Mouse (Mus musculus) neural tube, embryonic 14.5 days (tissue): ENCODE measurements around the gene Pgbd5. TPM values are rescaled to one million over a fixed set of nuclear protein-coding genes. Genes with fewer than 3 reads are reported as not detected.

Experiments
- ATAC-seq: fragments of 200-750 bp; cut with Nextera tagmentation; 2 replicates; pipeline ENCODE4 v1.8.0; 2017; ENCODE audit warnings: low read depth, mild to moderate bottlenecking, moderate TSS enrichment, moderate library complexity
- H3K27ac ChIP-seq: fragments of 300-500 bp; sonication (generic); 2 replicates; pipeline ENCODE4 v1.5.1; 2014; ENCODE audit warnings: low read depth, mild to moderate bottlenecking, control low read depth, low read length, moderate library complexity, mixed read lengths
- H3K27me3 ChIP-seq: fragments of 300-500 bp; sonication (generic); 2 replicates; pipeline ENCODE4 v1.6.1; 2014; ENCODE audit warnings: low read length; ENCODE audit not compliant: control insufficient read depth, insufficient read depth
- H3K36me3 ChIP-seq: fragments of 300-500 bp; sonication (generic); 2 replicates; pipeline ENCODE4 v1.6.1; 2014; ENCODE audit warnings: low read length, mixed read lengths; ENCODE audit not compliant: control insufficient read depth, insufficient read depth
- H3K4me1 ChIP-seq: fragments of 300-500 bp; sonication (generic); 2 replicates; pipeline ENCODE4 v1.6.1; 2014; ENCODE audit warnings: low read length; ENCODE audit not compliant: control insufficient read depth, insufficient read depth
- H3K4me2 ChIP-seq: fragments of 300-500 bp; sonication (generic); 2 replicates; pipeline ENCODE4 v1.6.1; 2014; ENCODE audit warnings: mild to moderate bottlenecking, low read depth, low read length, control low read depth
- H3K4me3 ChIP-seq: fragments of 300-500 bp; sonication (generic); 2 replicates; pipeline ENCODE4 v1.5.1; 2014; ENCODE audit warnings: low read depth, low read length, control low read depth, mixed read lengths
- H3K9ac ChIP-seq: fragments of 300-500 bp; sonication (generic); replicated peaks from 2 replicates; pipeline ENCODE4 v1.6.1; 2014; ENCODE audit warnings: low read depth, mild to moderate bottlenecking, control low read depth, low read length, mixed read lengths
- H3K9me3 ChIP-seq: fragments of 300-500 bp; sonication (generic); 2 replicates; pipeline ENCODE4 v1.6.1; 2016; ENCODE audit warnings: low read length; ENCODE audit not compliant: control insufficient read depth
- WGBS: fragments of 180-500 bp; shearing (Covaris S2); extraction: QIAGEN DNeasy Blood & Tissue Kit; methylation state at CpG from one replicate; pipeline ENCODE4 v1.1.7; 2014; 5-methylcytosine and 5-hydroxymethylcytosine counted together
- polyA plus RNA-seq: library from polyadenylated mRNA; unstranded; fragments of >200 nt; fragmentation: Nextera tagmentation; extraction: Ambion mirVana; gene quantifications from 2 replicates; pipeline ENCODE4 v1.2.1, GENCODE M21; 2014

Gene Pgbd5
- polyA plus RNA-seq, 1 experiment from 2014 or later = 17.1 TPM

GRCm38 (mm10) chr8:124398843-124399402 is 40.5 kb downstream of the Pgbd5 start:
- ATAC-seq = no peak
- Histone ChIP-seq H3K4me2 (no peak overlapping the region), H3K27me3 (no peaks in the 10 kb centered on the region), H3K9me3 (no peaks in the 10 kb centered on the region), H3K4me3 (no peak overlapping the region), H3K4me1 (no peaks in the 10 kb centered on the region), H3K9ac (no peak overlapping the region), H3K36me3 (no peaks in the 10 kb centered on the region), H3K27ac (no peak overlapping the region)
- 33% methylated on average over 12 of the region's 12 CpGs for WGBS

DNA sequence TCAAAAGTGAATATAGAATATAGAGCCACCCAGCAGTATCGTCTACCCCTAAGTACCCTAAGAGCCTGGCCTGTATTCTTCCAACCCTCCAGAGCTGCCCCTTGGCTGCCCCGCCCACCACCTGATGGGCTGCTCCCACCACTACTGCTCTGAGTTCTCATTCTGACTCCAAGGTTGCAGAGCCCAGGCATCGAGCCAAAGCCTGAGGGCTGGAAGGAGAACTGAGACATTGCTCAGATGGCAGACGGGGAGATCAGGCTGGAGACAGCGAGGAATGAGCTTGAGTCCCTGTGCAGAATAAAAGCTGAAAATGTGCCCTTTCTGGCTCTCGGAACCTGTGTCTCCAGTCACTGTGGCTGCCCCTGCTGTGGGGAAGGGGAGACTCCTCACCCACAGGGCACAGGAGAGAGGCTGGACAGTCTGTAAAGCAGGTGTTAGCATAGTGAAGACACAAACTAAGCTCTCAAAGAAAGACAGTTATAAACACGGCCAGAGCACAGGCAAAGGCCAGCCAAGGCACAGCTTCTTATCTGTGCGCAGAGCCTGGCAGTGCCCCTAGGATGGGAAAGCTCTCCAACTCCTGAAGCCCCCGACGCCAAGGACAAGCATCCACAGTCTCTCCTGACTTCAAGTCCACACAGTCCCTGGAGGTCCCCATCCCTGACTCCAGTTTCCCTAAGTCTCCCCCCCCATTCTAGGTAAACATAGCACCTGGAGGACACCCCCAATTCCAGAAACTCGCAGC is 42.0 kb downstream of the Pgbd5 start:
- H3K4me3 ChIP-seq = no peak overlapping the region
- no peak overlapping the region for H3K27ac ChIP-seq
- no peaks in the 10 kb centered on the region for H3K27me3 ChIP-seq
- ATAC-seq = no peak
- no peak overlapping the region for H3K4me2 ChIP-seq
- WGBS = 82% methylated on average over 11 of the region's 11 CpGs
- no peaks in the 10 kb centered on the region for H3K9me3 ChIP-seq
- no peak overlapping the region for H3K9ac ChIP-seq
- H3K36me3 ChIP-seq = no peaks in the 10 kb centered on the region
- no peaks in the 10 kb centered on the region for H3K4me1 ChIP-seq

GRCm38 (mm10) chr8:124396531-124396930 is 42.9 kb downstream of the Pgbd5 start:
- 93% methylated on average over 2 of the region's 2 CpGs for WGBS
- H3K27me3 ChIP-seq = no peaks in the 10 kb centered on the region
- no peak overlapping the region for H3K4me2 ChIP-seq

DNA sequence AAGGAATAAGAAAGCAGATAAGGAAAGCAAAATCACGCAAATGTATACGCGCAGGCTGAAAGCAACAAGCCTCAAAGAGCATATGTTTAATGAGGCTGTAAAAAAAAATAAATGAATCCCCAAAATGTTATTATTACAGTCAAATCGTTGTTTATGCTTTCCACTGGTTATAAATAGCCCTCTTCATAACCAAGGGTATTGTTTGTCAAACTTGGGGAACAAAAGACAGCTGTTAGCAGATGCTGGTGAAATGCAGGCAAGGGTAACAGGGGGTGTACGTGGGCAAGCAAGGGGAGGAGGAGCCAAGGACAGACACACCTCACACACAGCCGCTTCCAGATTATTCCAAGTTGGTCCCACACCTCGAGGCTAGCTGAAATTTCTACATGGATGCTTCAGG is 44.1 kb downstream of the Pgbd5 start:
- Histone ChIP-seq H3K36me3 (no peaks in the 10 kb centered on the region), H3K4me3 (no peak overlapping the region), H3K4me1 (no peaks in the 10 kb centered on the region), H3K27me3 (no peaks in the 10 kb centered on the region), H3K9ac (no peak overlapping the region), H3K4me2 (no peak overlapping the region), H3K27ac (no peak overlapping the region), H3K9me3 (no peaks in the 10 kb centered on the region)
- ATAC-seq = no peak
- WGBS = 78% methylated on average over 7 of the region's 7 CpGs

More at GRCm38 (mm10) chr8:124396531-124396930, 42.9 kb downstream of the Pgbd5 start:
- no peaks in the 10 kb centered on the region for H3K36me3 ChIP-seq
- no peak overlapping the region for H3K4me3 ChIP-seq
- H3K9ac ChIP-seq = no peak overlapping the region
- H3K27ac ChIP-seq = no peak overlapping the region
- ATAC-seq = no peak
- no peaks in the 10 kb centered on the region for H3K9me3 ChIP-seq
- no peaks in the 10 kb centered on the region for H3K4me1 ChIP-seq

GRCm38 (mm10) chr8:124394951-124395350 is 44.5 kb downstream of the Pgbd5 start:
- 74% methylated on average over 7 of the region's 7 CpGs for WGBS
- H3K4me2 ChIP-seq = no peak overlapping the region
- no peak overlapping the region for H3K4me3 ChIP-seq
- no peaks in the 10 kb centered on the region for H3K36me3 ChIP-seq
- H3K4me1 ChIP-seq = no peaks in the 10 kb centered on the region
- no peaks in the 10 kb centered on the region for H3K9me3 ChIP-seq
- H3K27me3 ChIP-seq = no peaks in the 10 kb centered on the region
- no peak for ATAC-seq
- H3K9ac ChIP-seq = no peak overlapping the region
- H3K27ac ChIP-seq = no peak overlapping the region

- Histone ChIP-seq H3K27me3 (no peaks in the 10 kb centered on the region), H3K9ac (no peak overlapping the region), H3K4me3 (no peak overlapping the region), H3K36me3 (no peaks in the 10 kb centered on the region), H3K4me2 (no peak overlapping the region), H3K27ac (no peak overlapping the region), H3K9me3 (no peaks in the 10 kb centered on the region), H3K4me1 (no peaks in the 10 kb centered on the region)
- 92% methylated on average over 4 of the region's 4 CpGs for WGBS
- ATAC-seq = no peak
Measured at GRCm38 (mm10) chr8:124393927-124394326, 45.5 kb downstream of the Pgbd5 start.

- 88% methylated on average over 5 of the region's 5 CpGs for WGBS
- Histone ChIP-seq H3K4me2 (no peak overlapping the region), H3K27ac (no peak overlapping the region), H3K4me1 (no peaks in the 10 kb centered on the region), H3K9me3 (no peaks in the 10 kb centered on the region), H3K9ac (no peak overlapping the region), H3K4me3 (no peak overlapping the region), H3K27me3 (no peaks in the 10 kb centered on the region), H3K36me3 (no peaks in the 10 kb centered on the region)
- ATAC-seq = no peak
Measured at GRCm38 (mm10) chr8:124393013-124393412, 46.4 kb downstream of the Pgbd5 start.

DNA sequence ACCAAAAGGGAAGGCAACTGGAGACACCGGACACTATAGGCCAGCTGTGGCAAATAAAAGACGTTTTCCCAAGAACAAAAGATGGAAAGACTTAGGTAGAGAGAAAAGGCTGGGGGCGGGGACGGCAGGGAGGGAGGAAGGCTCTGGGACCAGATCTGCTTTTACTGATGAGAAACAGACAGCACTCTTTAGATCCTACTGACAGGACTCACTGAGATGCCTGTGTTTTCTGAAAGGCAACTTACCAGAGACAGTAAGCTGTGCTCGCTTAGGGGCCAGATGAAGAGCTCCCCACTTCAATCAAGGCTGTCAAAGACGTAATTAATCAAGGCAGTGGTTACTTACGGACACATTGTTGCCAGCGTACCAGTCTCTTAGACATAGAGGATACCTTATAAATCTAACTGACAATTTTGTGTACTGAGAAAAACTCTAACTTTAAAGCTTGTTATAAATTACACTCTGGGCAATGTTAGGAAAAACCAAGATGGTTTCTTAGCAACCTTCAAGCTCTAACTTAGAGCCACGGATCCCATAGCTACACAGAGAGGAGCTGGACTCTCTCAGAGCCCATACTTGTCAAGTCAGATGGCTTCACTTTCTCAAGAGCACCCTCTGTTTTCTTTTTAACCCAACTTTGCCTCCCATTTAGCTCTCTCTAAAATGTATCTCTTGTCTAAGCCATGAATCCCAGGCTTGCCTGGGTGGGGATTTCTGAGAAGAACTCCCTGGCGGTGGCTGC is 47.0 kb downstream of the Pgbd5 start:
- H3K27me3 ChIP-seq = no peaks in the 10 kb centered on the region
- 31% methylated on average over 10 of the region's 10 CpGs for WGBS
- no peak overlapping the region for H3K9ac ChIP-seq
- H3K9me3 ChIP-seq = no peaks in the 10 kb centered on the region
- no peak overlapping the region for H3K4me2 ChIP-seq
- H3K27ac ChIP-seq = no peak overlapping the region
- ATAC-seq = no peak; the same call in 1 of the 2 replicates
- no peaks in the 10 kb centered on the region for H3K36me3 ChIP-seq
- no peak overlapping the region for H3K4me3 ChIP-seq
- H3K4me1 ChIP-seq = no peaks in the 10 kb centered on the region

GRCm38 (mm10) chr8:124391191-124391590 is 48.3 kb downstream of the Pgbd5 start:
- Histone ChIP-seq H3K4me1 (peaks cover 3% of the 10 kb centered on the region; the same call in 1 of the 2 replicates), H3K9me3 (no peaks in the 10 kb centered on the region), H3K4me2 (no peak overlapping the region), H3K9ac (no peak overlapping the region), H3K4me3 (no peak overlapping the region), H3K27ac (no peak overlapping the region), H3K27me3 (no peaks in the 10 kb centered on the region), H3K36me3 (no peaks in the 10 kb centered on the region)
- WGBS = 76% methylated on average over 7 of the region's 7 CpGs
- no peak for ATAC-seq
